Mouse (Mus musculus) cerebellum, adult 18-20 months (tissue): ENCODE measurements around the gene Ybx2.
"Not testable (repeated sequence)": the region's sequence is repeated elsewhere in the genome, so short reads cannot be mapped to it uniquely, and the experiment has no call there.

Experiments
- DNase-seq, 2 experiments: peaks; one replicate each; pipeline ENCODE4 v3.0.0; 2021

The Ybx2 gene

GRCm38 (mm10) chr11:69936714-69937347 lies 1.2 kb downstream of the Ybx2 start:
- DNase-seq = no peak

- DNase-seq = no peak
Measured at GRCm38 (mm10) chr11:69937385-69937784, 1.8 kb downstream of the Ybx2 start.

- DNase-seq = no peak
Measured at GRCm38 (mm10) chr11:69937834-69938233, 2.2 kb downstream of the Ybx2 start.

GRCm38 (mm10) chr11:69938401-69938979 lies 2.9 kb downstream of the Ybx2 start:
- no peak for DNase-seq

GRCm38 (mm10) chr11:69939181-69939580 lies 3.6 kb downstream of the Ybx2 start:
- no peak for DNase-seq

- DNase-seq = no peak
Measured at GRCm38 (mm10) chr11:69939731-69940130, 4.1 kb downstream of the Ybx2 start.

GRCm38 (mm10) chr11:69940962-69941361 lies 5.4 kb downstream of the Ybx2 start:
- no peak for DNase-seq

GRCm38 (mm10) chr11:69945216-69945615 lies 9.6 kb downstream of the Ybx2 start:
- DNase-seq = no peak

- DNase-seq = no peak
Measured at GRCm38 (mm10) chr11:69945997-69946891, 10.6 kb downstream of the Ybx2 start.

GRCm38 (mm10) chr11:69947337-69948065 lies 11.9 kb downstream of the Ybx2 start:
- no peak for DNase-seq

GRCm38 (mm10) chr11:69948066-69948762 lies 12.6 kb downstream of the Ybx2 start, which contains the start of gene Slc2a4:
Gene Slc2a4 (minus strand): TSS chr11:69948188.
- peak; percentile 46 to 49 for DNase-seq

- peak; percentile 77 to 82 for DNase-seq
Measured at GRCm38 (mm10) chr11:69948763-69949150, 13.2 kb downstream of the Ybx2 start.

- DNase-seq = no peak
Measured at GRCm38 (mm10) chr11:69950807-69951459, 15.3 kb downstream of the Ybx2 start.

- DNase-seq = no peak
Measured at GRCm38 (mm10) chr11:69952274-69952673, 16.7 kb downstream of the Ybx2 start.

- no peak for DNase-seq
Measured at GRCm38 (mm10) chr11:69953267-69953915, 17.8 kb downstream of the Ybx2 start.

GRCm38 (mm10) chr11:69955618-69956017 lies 20.0 kb downstream of the Ybx2 start:
- not testable (repeated sequence) for DNase-seq

- DNase-seq = no peak
Measured at GRCm38 (mm10) chr11:69956218-69956617, 20.6 kb downstream of the Ybx2 start.

GRCm38 (mm10) chr11:69960616-69961015 lies 25.0 kb downstream of the Ybx2 start:
- no peak for DNase-seq

- DNase-seq = no peak
Measured at GRCm38 (mm10) chr11:69961841-69962240, 26.2 kb downstream of the Ybx2 start.

GRCm38 (mm10) chr11:69964650-69965270 lies 29.2 kb downstream of the Ybx2 start, which contains the start of gene Cldn7:
Gene Cldn7 (plus strand): TSS chr11:69964779.
- DNase-seq = no peak
